Mouse (Mus musculus): ENCODE results near the gene Ffar4.

DNA sequence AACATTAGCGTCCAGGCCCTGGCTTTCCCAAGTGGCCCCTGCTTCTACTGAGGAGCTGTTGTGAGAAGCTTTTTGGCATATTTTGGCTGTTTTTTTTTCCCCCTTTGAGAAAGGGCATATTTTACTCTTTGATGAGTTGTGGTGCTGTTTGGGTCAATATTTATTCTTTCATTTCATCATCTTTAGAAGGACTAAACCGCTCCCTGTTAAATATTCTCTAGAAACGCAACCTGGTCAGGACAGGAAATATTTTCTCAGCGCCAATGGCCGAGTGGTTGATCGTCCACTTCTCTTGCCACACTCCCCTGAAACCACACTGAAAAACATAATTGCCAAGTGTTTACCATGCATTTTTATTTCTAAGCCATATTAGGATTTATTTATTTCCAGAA is 28.3 kb downstream of the Ffar4 start, which contains the start of gene Rbp4:
- no peak for TF ChIP-seq POLR2A (IDR thresholded peaks at IDR 0.05; ENCODE audit: control insufficient read depth, low read depth, low read length)
- TF ChIP-seq CTCF (IDR thresholded peaks at IDR 0.05; ENCODE audit: control insufficient read depth, insufficient read depth, insufficient replicate concordance, low read depth, low read length) = no peak

Data from testis, adult 2 months (tissue).